Mouse (Mus musculus): ENCODE measurements around the gene Bicc1. TPM values are rescaled to one million over a fixed set of nuclear protein-coding genes. Genes with fewer than 3 reads are reported as not detected.

Gene Bicc1
- polyA plus RNA-seq, 1 experiment from 2014 or later = 8.5 TPM

- no peaks in the 10 kb centered on the region for H3K27me3 ChIP-seq (ENCODE audit: control insufficient read depth, insufficient read depth, low read length)
- no peak for ATAC-seq (ENCODE audit: insufficient read depth, low FRiP score, low TSS enrichment)
Measured at GRCm38 (mm10) chr10:71009771-71010496, 149.6 kb downstream of the Bicc1 start.

GRCm38 (mm10) chr10:71008721-71009120 lies 150.8 kb downstream of the Bicc1 start:
- Histone ChIP-seq H3K4me2 (ENCODE audit: low read depth) (no peak overlapping the region), H3K27ac (ENCODE audit: low read depth, low read length) (no peak overlapping the region), H3K4me3 (ENCODE audit: low read depth, low read length) (no peak overlapping the region), H3K27me3 (ENCODE audit: control insufficient read depth, insufficient read depth, low read length) (no peaks in the 10 kb centered on the region), H3K36me3 (ENCODE audit: control insufficient read depth, insufficient read depth, low read length) (no peaks in the 10 kb centered on the region), H3K4me1 (ENCODE audit: control insufficient read depth, insufficient read depth, low read length) (no peaks in the 10 kb centered on the region), H3K9ac (ENCODE audit: low read length) (no peak overlapping the region), H3K9me3 (ENCODE audit: control insufficient read depth, low read length) (no peaks in the 10 kb centered on the region)
- ATAC-seq (ENCODE audit: insufficient read depth, low FRiP score, low TSS enrichment) (no peak), DNase-seq (ENCODE audit: low spot score) (no peak)
- 94% methylated on average over 11 of the region's 11 CpGs for WGBS

More at GRCm38 (mm10) chr10:71009771-71010496, 149.6 kb downstream of the Bicc1 start:
- Histone ChIP-seq H3K4me1 (ENCODE audit: control insufficient read depth, insufficient read depth, low read length) (no peaks in the 10 kb centered on the region), H3K36me3 (ENCODE audit: control insufficient read depth, insufficient read depth, low read length) (no peaks in the 10 kb centered on the region), H3K4me3 (ENCODE audit: low read depth, low read length) (no peak overlapping the region), H3K9me3 (ENCODE audit: control insufficient read depth, low read length) (no peaks in the 10 kb centered on the region), H3K9ac (ENCODE audit: low read length) (no peak overlapping the region), H3K4me2 (ENCODE audit: low read depth) (no peak overlapping the region), H3K27ac (ENCODE audit: low read depth, low read length) (no peak overlapping the region)
- no peak for DNase-seq (ENCODE audit: low spot score)
- WGBS = 91% methylated on average over 19 of the region's 19 CpGs

- H3K27me3 ChIP-seq (ENCODE audit: control insufficient read depth, insufficient read depth, low read length) = no peaks in the 10 kb centered on the region
- no peaks in the 10 kb centered on the region for H3K36me3 ChIP-seq (ENCODE audit: control insufficient read depth, insufficient read depth, low read length)
- 71% methylated on average over 9 of the region's 9 CpGs for WGBS
- H3K4me3 ChIP-seq (ENCODE audit: low read depth, low read length) = no peak overlapping the region
- no peak for DNase-seq (ENCODE audit: low spot score)
- no peaks in the 10 kb centered on the region for H3K9me3 ChIP-seq (ENCODE audit: control insufficient read depth, low read length)
- no peak for ATAC-seq (ENCODE audit: insufficient read depth, low FRiP score, low TSS enrichment)
- no peak overlapping the region for H3K27ac ChIP-seq (ENCODE audit: low read depth, low read length)
- no peak overlapping the region for H3K9ac ChIP-seq (ENCODE audit: low read length)
- H3K4me1 ChIP-seq (ENCODE audit: control insufficient read depth, insufficient read depth, low read length) = no peaks in the 10 kb centered on the region
- no peak overlapping the region for H3K4me2 ChIP-seq (ENCODE audit: low read depth)
Measured at GRCm38 (mm10) chr10:71007956-71008355, 151.5 kb downstream of the Bicc1 start.

- 86% methylated on average over 5 of the region's 5 CpGs for WGBS
- Histone ChIP-seq H3K27ac (ENCODE audit: low read depth, low read length) (no peak overlapping the region), H3K4me1 (ENCODE audit: control insufficient read depth, insufficient read depth, low read length) (no peaks in the 10 kb centered on the region), H3K9ac (ENCODE audit: low read length) (no peak overlapping the region), H3K4me3 (ENCODE audit: low read depth, low read length) (no peak overlapping the region), H3K9me3 (ENCODE audit: control insufficient read depth, low read length) (no peaks in the 10 kb centered on the region), H3K27me3 (ENCODE audit: control insufficient read depth, insufficient read depth, low read length) (no peaks in the 10 kb centered on the region), H3K36me3 (ENCODE audit: control insufficient read depth, insufficient read depth, low read length) (no peaks in the 10 kb centered on the region), H3K4me2 (ENCODE audit: low read depth) (no peak overlapping the region)
- DNase-seq (ENCODE audit: low spot score) (no peak), ATAC-seq (ENCODE audit: insufficient read depth, low FRiP score, low TSS enrichment) (no peak)
Measured at GRCm38 (mm10) chr10:71007516-71007915, 152.0 kb downstream of the Bicc1 start.

GRCm38 (mm10) chr10:71007001-71007400 lies 152.5 kb downstream of the Bicc1 start:
- Histone ChIP-seq H3K4me1 (ENCODE audit: control insufficient read depth, insufficient read depth, low read length) (no peaks in the 10 kb centered on the region), H3K4me2 (ENCODE audit: low read depth) (no peak overlapping the region), H3K27ac (ENCODE audit: low read depth, low read length) (no peak overlapping the region), H3K9me3 (ENCODE audit: control insufficient read depth, low read length) (no peaks in the 10 kb centered on the region), H3K9ac (ENCODE audit: low read length) (no peak overlapping the region), H3K27me3 (ENCODE audit: control insufficient read depth, insufficient read depth, low read length) (no peaks in the 10 kb centered on the region), H3K4me3 (ENCODE audit: low read depth, low read length) (no peak overlapping the region), H3K36me3 (ENCODE audit: control insufficient read depth, insufficient read depth, low read length) (no peaks in the 10 kb centered on the region)
- WGBS = 88% methylated on average over 3 of the region's 3 CpGs
- DNase-seq (ENCODE audit: low spot score) (no peak), ATAC-seq (ENCODE audit: insufficient read depth, low FRiP score, low TSS enrichment) (no peak)

GRCm38 (mm10) chr10:71002871-71003270 lies 156.6 kb downstream of the Bicc1 start:
- H3K9ac ChIP-seq (ENCODE audit: low read length) = no peak overlapping the region
- no peak overlapping the region for H3K4me3 ChIP-seq (ENCODE audit: low read depth, low read length)
- H3K9me3 ChIP-seq (ENCODE audit: control insufficient read depth, low read length) = no peaks in the 10 kb centered on the region
- H3K27ac ChIP-seq (ENCODE audit: low read depth, low read length) = no peak overlapping the region
- ATAC-seq (ENCODE audit: insufficient read depth, low FRiP score, low TSS enrichment) (no peak), DNase-seq (ENCODE audit: low spot score) (no peak)
- H3K27me3 ChIP-seq (ENCODE audit: control insufficient read depth, insufficient read depth, low read length) = no peaks in the 10 kb centered on the region
- H3K4me1 ChIP-seq (ENCODE audit: control insufficient read depth, insufficient read depth, low read length) = no peaks in the 10 kb centered on the region
- H3K36me3 ChIP-seq (ENCODE audit: control insufficient read depth, insufficient read depth, low read length) = no peaks in the 10 kb centered on the region
- whole genome bisulfite sequencing = 87% methylated on average over 2 of the region's 2 CpGs
- H3K4me2 ChIP-seq (ENCODE audit: low read depth) = no peak overlapping the region

GRCm38 (mm10) chr10:71002186-71002585 lies 157.3 kb downstream of the Bicc1 start:
- 82% methylated on average over 4 of the region's 4 CpGs for WGBS
- Histone ChIP-seq H3K4me1 (ENCODE audit: control insufficient read depth, insufficient read depth, low read length) (no peaks in the 10 kb centered on the region), H3K9ac (ENCODE audit: low read length) (no peak overlapping the region), H3K27me3 (ENCODE audit: control insufficient read depth, insufficient read depth, low read length) (no peaks in the 10 kb centered on the region), H3K4me3 (ENCODE audit: low read depth, low read length) (no peak overlapping the region), H3K27ac (ENCODE audit: low read depth, low read length) (no peak overlapping the region), H3K4me2 (ENCODE audit: low read depth) (no peak overlapping the region), H3K36me3 (ENCODE audit: control insufficient read depth, insufficient read depth, low read length) (no peaks in the 10 kb centered on the region), H3K9me3 (ENCODE audit: control insufficient read depth, low read length) (no peaks in the 10 kb centered on the region)
- no peak for DNase-seq (ENCODE audit: low spot score)
- no peak for ATAC-seq (ENCODE audit: insufficient read depth, low FRiP score, low TSS enrichment)

- H3K9me3 ChIP-seq (ENCODE audit: control insufficient read depth, low read length) = no peaks in the 10 kb centered on the region
- H3K4me2 ChIP-seq (ENCODE audit: low read depth) = no peak overlapping the region
- ATAC-seq (ENCODE audit: insufficient read depth, low FRiP score, low TSS enrichment) (no peak), DNase-seq (ENCODE audit: low spot score) (no peak)
- no peak overlapping the region for H3K27ac ChIP-seq (ENCODE audit: low read depth, low read length)
- no peak overlapping the region for H3K4me3 ChIP-seq (ENCODE audit: low read depth, low read length)
- no peak overlapping the region for H3K9ac ChIP-seq (ENCODE audit: low read length)
- H3K27me3 ChIP-seq (ENCODE audit: control insufficient read depth, insufficient read depth, low read length) = no peaks in the 10 kb centered on the region
- no peaks in the 10 kb centered on the region for H3K4me1 ChIP-seq (ENCODE audit: control insufficient read depth, insufficient read depth, low read length)
- WGBS = 55% methylated on average over 4 of the region's 4 CpGs
- H3K36me3 ChIP-seq (ENCODE audit: control insufficient read depth, insufficient read depth, low read length) = no peaks in the 10 kb centered on the region
Measured at GRCm38 (mm10) chr10:70998136-70998535, 161.4 kb downstream of the Bicc1 start.

GRCm38 (mm10) chr10:70996051-70996450 lies 163.4 kb downstream of the Bicc1 start:
- no peak overlapping the region for H3K27ac ChIP-seq (ENCODE audit: low read depth, low read length)
- no peak overlapping the region for H3K9ac ChIP-seq (ENCODE audit: low read length)
- H3K4me1 ChIP-seq (ENCODE audit: control insufficient read depth, insufficient read depth, low read length) = no peaks in the 10 kb centered on the region
- no peaks in the 10 kb centered on the region for H3K27me3 ChIP-seq (ENCODE audit: control insufficient read depth, insufficient read depth, low read length)
- 97% methylated on average over 9 of the region's 9 CpGs for WGBS
- DNase-seq (ENCODE audit: low spot score) (no peak), ATAC-seq (ENCODE audit: insufficient read depth, low FRiP score, low TSS enrichment) (no peak)
- H3K4me2 ChIP-seq (ENCODE audit: low read depth) = no peak overlapping the region
- no peak overlapping the region for H3K4me3 ChIP-seq (ENCODE audit: low read depth, low read length)
- H3K9me3 ChIP-seq (ENCODE audit: control insufficient read depth, low read length) = no peaks in the 10 kb centered on the region
- no peaks in the 10 kb centered on the region for H3K36me3 ChIP-seq (ENCODE audit: control insufficient read depth, insufficient read depth, low read length)
